Mouse (Mus musculus): ENCODE measurements around the gene Akip1. TPM values are rescaled to one million over a fixed set of nuclear protein-coding genes. Genes with fewer than 3 reads are reported as not detected.

Akip1 gene
- total RNA-seq, 2 experiments from 2014 or later, result 12.7 to 12.8 TPM

DNA sequence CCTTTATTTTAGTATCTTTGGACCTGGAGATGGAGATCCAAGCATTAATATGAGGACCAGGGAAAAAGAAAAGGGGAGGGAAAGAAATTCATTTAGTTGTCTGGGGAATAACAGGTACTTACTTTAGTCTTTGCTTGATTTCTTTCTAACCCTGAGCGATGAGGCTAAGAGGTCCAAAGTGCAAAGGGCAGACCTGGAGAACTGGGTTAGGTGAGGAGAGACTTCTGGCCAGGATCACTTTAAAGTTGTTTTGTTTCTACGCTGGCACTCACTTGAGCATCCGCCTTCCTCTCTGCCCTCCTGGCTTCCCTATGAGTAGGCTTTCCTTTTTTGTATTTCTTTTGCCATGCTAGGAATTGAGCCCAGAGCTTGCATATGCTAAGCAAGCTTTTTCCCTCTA is 52.8 kb downstream of the Akip1 start:
- no peak for DNase-seq (ENCODE audit: low spot score)
- intact Hi-C loops (cut with DNase I), result no loop called here

Other genes starting within 250 kb of the Akip1 start
- gene Trim66, start 195.6 kb upstream of the Akip1 start, total RNA-seq (2021), result under 1 TPM; 0.05 to 0.06 TPM
- gene Rpl27a, start 184.5 kb upstream of the Akip1 start, total RNA-seq (2021), result 100 to 1,000 TPM in 1 of 2 experiments, 10 to 100 TPM in 1; 95.9 to 104 TPM
- gene St5, start 85 bp upstream of the Akip1 start, total RNA-seq (2021), result 10 to 100 TPM; 28.0 to 30.2 TPM
- gene BC051019, start 20.2 kb downstream of the Akip1 start, total RNA-seq (2021), result not detected
- gene Ascl3, start 28.0 kb downstream of the Akip1 start, total RNA-seq (2021), result not detected
- 10 to 100 TPM; 28.5 to 31.3 TPM for gene Tmem9b, start 49.2 kb downstream of the Akip1 start, total RNA-seq (2021)
- under 1 TPM; 0.39 to 0.45 TPM for gene Nrip3, start 78.3 kb downstream of the Akip1 start, total RNA-seq (2021)
- 10 to 100 TPM; 22.6 to 24.0 TPM for gene Scube2, start 162.0 kb downstream of the Akip1 start, total RNA-seq (2021)